Mouse (Mus musculus) cerebellum, adult 2 months (tissue): ENCODE data around the gene Cfap77. TPM values are rescaled to one million over a fixed set of nuclear protein-coding genes. Genes with fewer than 3 reads are reported as not detected.
A peak's percentile ranks its signal among the peaks of the same experiment; 100 is the strongest.

Experiments used
- DNase-seq, 2 experiments: peaks; one replicate each; pipeline ENCODE4 v3.0.0; 2021
- H3K27ac ChIP-seq: fragments of 200-500 bp; 2 replicates; pipeline ENCODE4 v1.5.1; 2012; ENCODE audit warnings: low read length, control low read depth, inconsistent platforms; ENCODE audit not compliant: insufficient read depth
- H3K27me3 ChIP-seq: fragments of 200-500 bp; 2 replicates; pipeline ENCODE4 v1.6.1; 2012; ENCODE audit warnings: inconsistent platforms, mild to moderate bottlenecking, low read length, moderate library complexity; ENCODE audit not compliant: control insufficient read depth, insufficient read depth
- H3K4me1 ChIP-seq: fragments of 200-500 bp; 2 replicates; pipeline ENCODE4 v1.6.1; 2011; ENCODE audit warnings: low read length; ENCODE audit not compliant: control insufficient read depth, insufficient read depth
- H3K4me3 ChIP-seq: fragments of 200-500 bp; replicated peaks from 2 replicates; pipeline ENCODE3; 2011; ENCODE audit warnings: mild to moderate bottlenecking, low read depth, low read length, control low read depth; ENCODE audit not compliant: insufficient read depth
- CTCF ChIP-seq: fragments of 200-500 bp; IDR thresholded peaks from 2 replicates; pipeline ENCODE4 v1.5.1; 2011; ENCODE audit warnings: low read depth, mild to moderate bottlenecking, control low read depth, low read length, moderate library complexity, borderline replicate concordance; ENCODE audit not compliant: insufficient read depth
- POLR2A ChIP-seq: fragments of 200-500 bp; IDR thresholded peaks from 2 replicates; pipeline ENCODE4 v1.6.1; 2011; ENCODE audit warnings: low read length, control low read depth, borderline replicate concordance; ENCODE audit not compliant: insufficient read depth
- WGBS: fragments of 180-500 bp; shearing (Covaris S2); methylation state at CpG from one replicate; pipeline ENCODE4 v1.1.7; 2018; 5-methylcytosine and 5-hydroxymethylcytosine counted together
- polyA plus RNA-seq: library from polyadenylated mRNA; depleted of rRNA; stranded (reverse); fragments of >200 nt; gene quantifications from 2 replicates; pipeline ENCODE4 v1.2.3, GENCODE M21; 2012

Gene Cfap77
- polyA plus RNA-seq, 1 experiment = 0.41 TPM

DNA sequence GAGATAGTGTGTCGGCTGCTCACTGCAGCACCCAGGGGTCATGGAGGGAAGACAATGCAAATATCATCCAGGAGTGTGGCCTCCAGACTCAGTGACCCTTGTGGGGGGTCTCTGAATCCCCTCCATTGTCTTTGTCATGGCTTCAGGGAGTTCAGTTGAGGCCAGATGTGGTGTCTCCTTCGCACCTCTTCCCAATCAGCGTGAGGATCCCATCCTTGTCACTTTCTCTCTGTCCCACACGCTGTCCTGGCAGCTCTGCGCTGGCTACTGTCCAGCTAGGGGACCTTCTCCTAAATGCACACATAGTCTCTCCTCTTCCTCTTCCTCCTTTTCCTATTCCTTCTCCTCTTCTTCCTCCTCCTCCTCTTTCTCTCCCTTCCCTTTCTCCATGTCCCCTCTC, 79.3 kb downstream of the Cfap77 start:
- 79% methylated on average over 5 of the region's 5 CpGs for WGBS
- Histone ChIP-seq H3K4me1 (peaks cover 15% of the 10 kb centered on the region), H3K4me3 (no peak overlapping the region), H3K27ac (no peak overlapping the region), H3K27me3 (no peaks in the 10 kb centered on the region)
- DNase-seq = no peak
- no peak for TF ChIP-seq CTCF
- no peak for TF ChIP-seq POLR2A

DNA sequence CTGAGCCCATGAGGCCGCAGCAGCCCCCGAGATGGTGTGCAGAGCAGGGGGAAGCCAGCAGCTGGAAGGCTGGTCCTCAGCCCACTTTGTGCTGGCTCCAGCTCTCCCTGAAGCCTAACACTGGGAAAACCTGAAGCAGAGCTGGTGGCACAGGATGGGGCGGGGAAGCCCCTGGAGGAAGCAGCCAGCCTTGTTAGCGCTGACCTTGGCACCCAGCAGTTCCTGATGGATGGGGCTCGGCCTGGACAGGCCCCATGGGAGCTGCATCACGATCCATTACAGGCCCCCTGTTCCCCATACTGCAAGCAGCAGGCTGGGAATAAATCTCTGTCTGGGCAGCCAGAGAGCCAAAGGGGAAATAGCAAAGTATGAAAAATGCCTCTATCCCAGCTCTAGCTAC, 80.3 kb downstream of the Cfap77 start:
- Histone ChIP-seq H3K27me3 (no peaks in the 10 kb centered on the region), H3K4me1 (peaks cover 15% of the 10 kb centered on the region), H3K4me3 (no peak overlapping the region), H3K27ac (no peak overlapping the region)
- TF ChIP-seq POLR2A (no peak), CTCF (no peak)
- whole genome bisulfite sequencing = 59% methylated on average over 6 of the region's 6 CpGs
- peak in 1 of 2 experiments; percentile 11 for DNase-seq

DNA sequence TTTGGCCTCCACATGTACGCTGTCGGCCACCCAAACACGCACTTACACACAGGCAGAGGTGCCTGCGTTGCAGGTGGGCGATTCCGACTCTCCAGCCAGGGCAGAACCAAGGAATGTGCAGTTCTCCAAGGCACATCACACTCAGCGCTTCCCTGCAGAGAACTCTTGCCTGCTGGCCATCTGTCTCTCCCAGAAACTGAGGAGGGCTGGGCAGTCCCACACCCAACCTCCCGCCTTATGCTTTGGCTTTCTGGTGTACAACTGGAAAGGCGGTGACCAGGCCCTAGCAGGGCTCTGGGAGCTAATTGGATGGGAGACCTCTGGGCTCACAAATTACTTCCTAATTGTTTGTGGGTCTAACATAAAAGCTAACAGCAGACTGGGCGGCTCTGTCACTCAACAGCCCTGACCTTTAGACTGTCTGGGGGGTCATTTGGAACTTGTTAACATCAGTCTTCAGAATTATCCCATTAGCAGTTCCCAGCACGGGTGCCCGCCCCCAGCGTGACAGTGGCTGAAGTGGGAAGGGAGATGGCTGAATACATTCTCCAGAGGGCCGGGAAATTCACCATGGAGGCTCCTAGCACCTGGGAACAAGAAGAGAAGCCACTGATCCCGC, 80.9 kb downstream of the Cfap77 start:
- no peaks in the 10 kb centered on the region for H3K27me3 ChIP-seq
- WGBS = 23% methylated on average over 15 of the region's 15 CpGs

DNA sequence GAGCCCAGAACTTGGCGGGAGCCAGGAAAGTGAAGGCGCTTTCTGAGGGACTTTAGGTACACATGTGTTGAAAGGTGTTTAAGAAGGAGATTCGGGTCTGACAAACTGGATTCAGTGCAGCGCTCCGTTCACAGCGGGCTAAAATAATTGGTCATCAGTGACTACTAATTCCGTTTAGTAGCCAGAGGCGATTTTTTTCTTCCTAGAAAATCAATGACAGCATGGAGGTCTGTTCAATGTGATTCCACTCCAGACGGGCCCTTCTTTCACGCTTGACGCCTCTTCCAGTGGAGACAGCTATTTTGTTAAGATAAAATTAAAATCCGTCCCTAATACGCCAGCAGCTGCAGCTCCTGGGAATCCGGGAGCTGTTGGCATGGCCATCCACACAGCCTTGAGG, 84.4 kb downstream of the Cfap77 start:
- WGBS = 72% methylated on average over 14 of the region's 14 CpGs
- no peak overlapping the region for H3K27ac ChIP-seq
- H3K4me1 ChIP-seq = peaks cover 15% of the 10 kb centered on the region
- no peak for DNase-seq
- H3K27me3 ChIP-seq = no peaks in the 10 kb centered on the region
- TF ChIP-seq CTCF (no peak), POLR2A (no peak)
- no peak overlapping the region for H3K4me3 ChIP-seq

More for the DNA sequence above, 80.9 kb downstream of the Cfap77 start:
- no peak overlapping the region for H3K27ac ChIP-seq
- peaks cover 15% of the 10 kb centered on the region for H3K4me1 ChIP-seq
- TF ChIP-seq CTCF (no peak), POLR2A (no peak)
- H3K4me3 ChIP-seq = no peak overlapping the region
- DNase-seq = peak; percentile 59 to 69

DNA sequence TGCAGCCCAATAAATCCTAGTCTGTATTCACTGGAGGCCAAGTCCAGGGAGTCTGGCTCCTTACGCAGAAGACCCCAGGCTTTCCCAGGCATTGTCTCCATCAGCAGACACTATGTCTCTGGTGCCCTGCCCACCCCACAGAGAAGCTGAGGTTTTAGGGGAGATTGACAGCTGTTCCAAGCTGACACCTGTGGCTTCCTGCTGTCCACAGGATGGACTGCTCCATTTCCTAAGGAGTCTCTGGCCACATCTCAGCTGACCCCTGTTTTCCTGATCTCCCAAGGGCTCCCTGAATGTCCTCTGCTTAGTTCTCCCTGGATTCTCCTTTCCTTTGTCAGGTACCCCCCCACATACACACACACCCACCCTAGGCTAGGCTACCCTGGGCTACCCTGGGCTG, 86.6 kb downstream of the Cfap77 start:
- no peak for DNase-seq
- WGBS = 88% methylated on average over 1 of the region's 1 CpGs
- Histone ChIP-seq H3K4me1 (peaks cover under 1% of the 10 kb centered on the region; the same call in 1 of the 2 replicates), H3K27ac (no peak overlapping the region), H3K27me3 (no peaks in the 10 kb centered on the region), H3K4me3 (no peak overlapping the region)
- TF ChIP-seq CTCF = no peak
- no peak for TF ChIP-seq POLR2A

DNA sequence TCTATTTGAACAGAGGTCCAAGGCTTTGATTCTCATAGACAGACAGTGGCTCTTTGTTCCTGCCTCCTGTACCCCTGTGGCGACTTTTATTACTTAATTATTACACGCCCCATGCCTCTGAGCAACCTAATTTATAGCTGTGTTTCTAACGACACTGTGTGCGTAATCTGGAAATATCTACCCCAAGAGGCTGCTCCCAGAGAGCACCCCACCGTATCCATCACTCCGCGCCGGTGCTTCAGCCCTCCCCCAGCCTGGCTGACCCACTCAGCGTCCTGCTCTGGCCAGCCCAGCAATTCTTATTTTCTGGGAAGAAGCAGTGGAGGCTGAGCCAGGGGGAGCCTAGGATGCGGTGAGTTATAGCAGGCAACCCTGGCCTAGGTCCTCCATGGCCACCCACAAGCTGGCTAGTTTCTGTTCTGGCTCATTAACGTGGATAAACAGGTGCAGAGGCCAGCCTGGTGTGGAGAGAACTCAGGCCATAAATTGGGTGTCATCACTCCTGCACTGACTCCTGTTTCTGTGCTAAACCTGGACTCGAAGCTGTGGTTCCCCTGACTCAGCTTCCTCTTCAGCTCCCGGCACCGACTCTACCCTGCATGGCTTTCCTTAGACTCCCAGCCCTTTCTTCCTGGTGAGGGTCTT, 88.6 kb downstream of the Cfap77 start:
- H3K4me1 ChIP-seq = no peaks in the 10 kb centered on the region
- no peaks in the 10 kb centered on the region for H3K27me3 ChIP-seq
- WGBS = 20% methylated on average over 14 of the region's 14 CpGs
- no peak overlapping the region for H3K4me3 ChIP-seq
- H3K27ac ChIP-seq = no peak overlapping the region
- TF ChIP-seq CTCF (no peak), POLR2A (no peak)
- DNase-seq = no peak

DNA sequence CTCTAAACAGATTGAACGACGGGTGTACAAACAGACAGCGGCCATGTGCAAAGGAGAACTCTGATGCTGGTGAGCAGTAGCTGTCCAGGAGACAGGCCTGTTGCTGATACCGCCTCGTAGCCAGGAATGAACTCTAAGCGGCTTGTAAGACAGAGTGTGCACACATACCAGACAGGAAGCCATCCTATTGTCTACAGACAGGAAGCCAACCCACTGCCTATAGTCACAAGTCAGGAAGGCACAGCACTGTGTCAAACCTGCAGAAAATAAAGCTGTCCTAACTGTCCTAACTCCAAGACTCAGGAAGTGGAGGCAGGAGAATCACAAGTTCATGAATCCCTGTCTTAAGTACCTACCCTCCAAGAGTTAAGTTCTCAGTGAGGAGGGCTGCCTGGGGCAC, 91.3 kb downstream of the Cfap77 start:
- Histone ChIP-seq H3K4me1 (no peaks in the 10 kb centered on the region), H3K27me3 (no peaks in the 10 kb centered on the region), H3K27ac (no peak overlapping the region), H3K4me3 (no peak overlapping the region)
- no peak for DNase-seq
- WGBS = 89% methylated on average over 6 of the region's 6 CpGs
- TF ChIP-seq CTCF (no peak), POLR2A (no peak)

DNA sequence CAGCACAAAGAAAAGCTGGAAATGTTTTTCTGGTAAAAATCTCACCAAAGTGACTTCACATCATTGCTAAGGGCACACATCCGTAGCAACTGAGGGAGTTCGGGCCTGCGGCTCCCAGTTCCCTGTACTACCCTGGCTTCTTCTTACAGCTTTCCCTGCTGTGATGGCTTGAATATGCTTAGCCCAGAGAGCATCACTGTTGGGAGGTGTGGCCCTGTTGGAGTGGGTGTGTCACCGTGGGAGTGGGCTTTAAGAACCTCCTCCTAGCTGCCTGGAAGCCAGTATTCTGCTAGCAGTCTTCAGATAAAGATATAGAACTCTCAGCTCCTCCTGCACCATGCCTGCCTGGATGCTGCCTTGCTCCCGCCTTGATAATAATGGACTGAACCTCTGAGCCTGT, 93.2 kb downstream of the Cfap77 start:
- TF ChIP-seq POLR2A (no peak), CTCF (no peak)
- Histone ChIP-seq H3K27me3 (no peaks in the 10 kb centered on the region), H3K27ac (no peak overlapping the region), H3K4me3 (no peak overlapping the region), H3K4me1 (no peaks in the 10 kb centered on the region)
- no peak for DNase-seq
- 77% methylated on average over 5 of the region's 5 CpGs for WGBS
